Mouse (Mus musculus) intestine, embryonic 14.5 days (tissue): ENCODE measurements at regions not wholly inside any gene's neighbourhood (a gene's known extent, or its start where the extent isn't known, plus 50 kb on each side); places are given as distances from the start of the nearest gene placed in this dataset.
"Not testable (repeated sequence)": the region's sequence is repeated elsewhere in the genome, so short reads cannot be mapped to it uniquely, and the experiment has no call there.

Source experiments
- ATAC-seq: fragments of 200-750 bp; cut with Nextera tagmentation; replicated peaks from 2 replicates; pipeline ENCODE4 v1.8.0; 2017; ENCODE audit warnings: low read depth, moderate number of reproducible peaks, moderate TSS enrichment, moderate library complexity; ENCODE audit not compliant: low FRiP score, low TSS enrichment
- DNase-seq: peaks from one replicate; pipeline ENCODE4 v3.0.0-alpha.2; 2018; ENCODE audit warnings: low spot score
- H3K27ac ChIP-seq: fragments of 300-500 bp; sonication (generic); 2 replicates; pipeline ENCODE4 v1.5.1; 2014; ENCODE audit warnings: low read depth, mild to moderate bottlenecking, control low read depth
- H3K27me3 ChIP-seq: fragments of 300-500 bp; sonication (generic); replicated peaks from 2 replicates; pipeline ENCODE4 v1.6.1; 2014; ENCODE audit warnings: low read length, control low read depth; ENCODE audit not compliant: control insufficient read depth, insufficient read depth
- H3K36me3 ChIP-seq: fragments of 300-500 bp; sonication (generic); 2 replicates; pipeline ENCODE4 v1.6.1; 2014; ENCODE audit warnings: low read length, control low read depth; ENCODE audit not compliant: control insufficient read depth, insufficient read depth
- H3K4me1 ChIP-seq: fragments of 300-500 bp; sonication (generic); replicated peaks from 2 replicates; pipeline ENCODE4 v1.6.1; 2014; ENCODE audit warnings: low read length, control low read depth, mixed read lengths; ENCODE audit not compliant: control insufficient read depth, insufficient read depth
- H3K4me2 ChIP-seq: fragments of 300-500 bp; sonication (generic); 2 replicates; pipeline ENCODE4 v1.6.1; 2014; ENCODE audit warnings: low read length
- H3K4me3 ChIP-seq: fragments of 300-500 bp; sonication (generic); 2 replicates; pipeline ENCODE4 v1.5.1; 2014; ENCODE audit warnings: low read depth, low read length, control low read depth, mixed read lengths
- H3K9ac ChIP-seq: fragments of 300-500 bp; sonication (generic); 2 replicates; pipeline ENCODE4 v1.6.1; 2014; ENCODE audit warnings: mild to moderate bottlenecking, low read length
- H3K9me3 ChIP-seq: fragments of 300-500 bp; sonication (generic); 2 replicates; pipeline ENCODE4 v1.6.1; 2016; ENCODE audit warnings: low read length, control low read depth; ENCODE audit not compliant: control insufficient read depth
- WGBS: fragments of 180-500 bp; shearing (Covaris S2); extraction: QIAGEN DNeasy Blood & Tissue Kit; methylation state at CpG from one replicate; pipeline ENCODE4 v1.1.7; 2014; 5-methylcytosine and 5-hydroxymethylcytosine counted together

DNA sequence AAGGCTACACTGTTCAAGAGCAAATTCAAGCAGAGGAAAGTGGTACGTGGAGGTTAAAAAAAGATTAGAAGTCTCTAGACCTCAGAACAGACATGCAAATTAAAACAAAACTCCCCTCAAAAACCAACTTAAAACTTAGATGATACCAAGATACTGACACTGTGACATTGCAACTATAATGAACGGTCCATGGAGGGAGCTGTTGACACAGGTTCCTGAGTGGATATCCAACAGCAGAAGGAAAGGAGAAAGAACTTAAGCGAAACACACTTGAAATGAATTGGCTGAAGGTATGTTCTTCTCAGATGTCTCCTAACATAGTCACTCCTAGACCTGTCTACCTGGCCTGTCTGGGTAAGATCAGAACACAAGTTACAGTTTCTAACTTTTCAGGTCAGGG is 888.9 kb upstream of the Mms22l start:
- no peaks in the 10 kb centered on the region for H3K36me3 ChIP-seq
- no peak overlapping the region for H3K4me3 ChIP-seq
- no peaks in the 10 kb centered on the region for H3K27me3 ChIP-seq
- DNase-seq (no peak), ATAC-seq (no peak)
- no peaks in the 10 kb centered on the region for H3K9me3 ChIP-seq
- H3K4me2 ChIP-seq = no peak overlapping the region
- WGBS = 82% methylated on average over 3 of the region's 3 CpGs
- no peaks in the 10 kb centered on the region for H3K4me1 ChIP-seq
- H3K9ac ChIP-seq = no peak overlapping the region
- H3K27ac ChIP-seq = no peak overlapping the region

DNA sequence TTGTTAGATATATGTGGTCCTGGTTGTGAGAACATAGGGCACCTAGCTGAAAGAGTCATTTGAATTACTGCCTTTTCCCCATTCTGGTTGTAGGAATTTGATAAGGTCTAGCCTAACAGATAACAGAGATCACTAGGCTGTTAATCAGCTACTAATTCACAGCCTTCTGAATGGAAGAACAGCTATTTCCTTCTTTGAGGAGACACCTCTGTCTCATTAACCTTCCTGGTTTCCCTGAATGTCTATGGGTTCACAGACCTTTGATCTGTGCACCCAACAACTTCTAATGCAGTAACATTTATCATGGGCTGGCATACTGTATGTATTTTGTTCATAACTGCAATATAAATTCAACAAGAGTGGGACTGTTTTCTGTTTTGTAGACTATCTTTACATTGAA is 875.0 kb upstream of the Mms22l start:
- Histone ChIP-seq H3K36me3 (no peaks in the 10 kb centered on the region), H3K27me3 (no peaks in the 10 kb centered on the region), H3K4me2 (no peak overlapping the region), H3K4me3 (no peak overlapping the region), H3K27ac (no peak overlapping the region), H3K9ac (no peak overlapping the region), H3K9me3 (no peaks in the 10 kb centered on the region), H3K4me1 (no peaks in the 10 kb centered on the region)
- ATAC-seq (no peak), DNase-seq (no peak)

DNA sequence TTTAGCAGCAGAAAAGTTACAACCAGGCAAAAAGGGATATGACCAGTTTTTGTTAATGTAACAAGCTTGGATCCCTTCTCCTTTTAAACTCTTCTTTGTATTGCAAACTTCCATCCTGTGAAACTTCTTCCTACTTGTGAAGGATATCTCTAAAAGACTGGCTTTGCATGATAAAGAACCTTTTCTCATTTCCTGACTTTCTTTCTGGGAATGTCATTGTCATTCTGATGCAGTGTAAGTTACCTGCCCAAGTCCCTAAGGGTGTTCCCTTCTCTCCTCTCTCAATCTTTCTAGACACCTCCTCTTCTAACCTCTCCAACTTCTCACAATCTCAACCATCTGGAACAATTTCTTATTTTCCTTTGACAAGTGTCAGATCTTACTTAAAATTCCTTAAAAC is 874.0 kb upstream of the Mms22l start:
- Histone ChIP-seq H3K9me3 (no peaks in the 10 kb centered on the region), H3K27ac (no peak overlapping the region), H3K36me3 (no peaks in the 10 kb centered on the region), H3K4me3 (no peak overlapping the region), H3K27me3 (no peaks in the 10 kb centered on the region), H3K4me2 (no peak overlapping the region), H3K4me1 (no peaks in the 10 kb centered on the region), H3K9ac (no peak overlapping the region)
- no peak for DNase-seq
- no peak for ATAC-seq

DNA sequence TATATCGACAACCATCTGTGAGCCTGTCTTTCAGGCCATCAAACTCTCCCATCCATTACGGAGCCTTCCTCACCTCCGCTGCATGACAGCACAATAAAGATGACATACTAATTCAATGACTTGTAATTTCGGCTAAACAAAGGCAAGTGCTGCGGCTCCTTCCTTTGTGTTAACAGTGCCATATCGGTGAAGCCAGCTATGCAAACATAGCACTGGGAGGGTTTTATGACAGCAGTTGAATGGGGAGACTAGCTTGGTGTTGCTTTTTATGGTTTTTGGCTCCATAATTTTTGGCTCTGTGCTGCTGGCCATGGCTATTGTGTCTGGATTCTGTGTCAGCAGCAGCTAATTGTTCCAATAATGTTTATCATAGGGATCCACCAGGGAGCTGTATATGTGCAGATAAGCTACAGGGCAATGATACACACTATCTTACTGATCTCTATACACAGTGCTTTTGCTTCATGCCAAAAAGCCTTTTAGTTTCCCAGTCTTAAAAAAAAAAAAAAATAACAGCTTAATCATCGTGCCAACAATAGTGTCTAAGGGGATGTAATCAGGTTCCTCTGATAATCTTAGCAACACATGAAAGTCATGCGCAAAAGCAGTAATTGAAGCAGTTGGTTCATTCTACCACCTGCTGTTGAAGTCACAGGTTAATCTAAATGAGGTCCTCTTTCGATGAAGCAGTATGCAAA is 859.9 kb upstream of the Mms22l start:
- Histone ChIP-seq H3K4me3 (no peak overlapping the region), H3K27ac (no peak overlapping the region), H3K9ac (no peak overlapping the region), H3K4me1 (no peaks in the 10 kb centered on the region), H3K4me2 (no peak overlapping the region), H3K27me3 (no peaks in the 10 kb centered on the region), H3K36me3 (no peaks in the 10 kb centered on the region), H3K9me3 (no peaks in the 10 kb centered on the region)
- WGBS = 64% methylated on average over 9 of the region's 9 CpGs
- peak; percentile 71 for ATAC-seq
- DNase-seq = no peak

DNA sequence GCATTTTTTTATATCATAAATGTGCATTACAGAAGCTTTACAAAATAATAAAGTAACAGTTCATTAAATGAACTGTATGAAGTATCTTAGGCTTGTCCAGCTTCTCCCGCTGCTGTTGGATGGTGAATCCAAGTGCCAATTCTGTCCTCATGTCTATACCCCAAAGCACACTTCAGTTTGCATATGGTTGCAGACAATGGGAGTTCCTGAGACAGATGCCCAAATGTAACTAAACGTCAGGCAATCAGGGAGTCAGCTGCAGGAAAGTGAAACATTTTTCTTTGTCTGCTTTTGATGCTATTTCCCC is 859.4 kb upstream of the Mms22l start:
- ATAC-seq (no peak), DNase-seq (no peak)
- no peaks in the 10 kb centered on the region for H3K36me3 ChIP-seq
- no peaks in the 10 kb centered on the region for H3K4me1 ChIP-seq
- 71% methylated on average over 2 of the region's 2 CpGs for WGBS
- H3K4me3 ChIP-seq = no peak overlapping the region
- no peaks in the 10 kb centered on the region for H3K9me3 ChIP-seq
- H3K9ac ChIP-seq = no peak overlapping the region
- no peak overlapping the region for H3K27ac ChIP-seq
- H3K27me3 ChIP-seq = no peaks in the 10 kb centered on the region
- H3K4me2 ChIP-seq = no peak overlapping the region

DNA sequence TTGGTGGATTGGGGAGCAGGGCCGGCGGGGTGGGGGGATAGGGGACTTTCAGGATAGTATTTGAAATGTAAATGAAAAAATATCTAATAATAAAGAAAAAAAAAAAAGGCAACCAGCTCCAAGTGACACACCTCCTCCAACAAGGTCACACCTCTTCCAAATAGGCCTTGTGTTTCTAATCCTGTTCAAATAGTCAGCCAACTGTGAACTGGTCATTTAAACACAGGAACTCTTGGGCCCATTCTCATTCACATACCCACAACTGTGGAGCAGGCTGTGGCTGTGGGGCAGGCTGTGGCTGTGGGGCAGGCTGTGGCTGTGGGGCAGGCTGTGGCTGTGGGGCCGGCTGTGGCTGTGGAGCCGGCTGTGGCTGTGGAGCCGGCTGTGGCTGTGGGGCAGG is 839.6 kb upstream of the Mms22l start:
- not testable (repeated sequence) for H3K9me3 ChIP-seq, DNase-seq, H3K4me2 ChIP-seq, H3K4me1 ChIP-seq, H3K27ac ChIP-seq, ATAC-seq, H3K4me3 ChIP-seq, H3K9ac ChIP-seq, H3K36me3 ChIP-seq, H3K27me3 ChIP-seq
- WGBS = 87% methylated on average over 5 of the region's 5 CpGs

DNA sequence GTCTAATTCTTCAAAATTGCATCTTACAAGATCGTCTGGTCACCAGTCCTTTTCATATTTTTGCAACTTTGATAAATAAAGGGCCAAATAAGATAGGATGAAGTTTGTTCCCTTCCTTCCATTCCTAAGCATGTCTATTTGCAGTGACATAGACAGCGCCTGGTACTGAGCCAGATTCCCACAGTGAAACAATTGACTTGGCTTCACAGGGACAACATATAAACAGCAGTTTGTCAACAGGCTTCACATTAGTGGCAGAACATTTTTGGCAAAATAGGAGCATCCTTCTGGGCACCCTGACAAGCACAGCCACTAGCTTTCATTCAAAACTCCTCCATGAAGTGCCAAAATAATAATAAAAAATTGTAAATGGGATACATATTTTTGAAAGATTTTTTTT is 827.4 kb upstream of the Mms22l start:
- Histone ChIP-seq H3K9me3 (no peaks in the 10 kb centered on the region), H3K27me3 (no peaks in the 10 kb centered on the region), H3K27ac (no peak overlapping the region), H3K9ac (no peak overlapping the region), H3K36me3 (no peaks in the 10 kb centered on the region), H3K4me1 (no peaks in the 10 kb centered on the region), H3K4me3 (no peak overlapping the region), H3K4me2 (no peak overlapping the region)
- DNase-seq (no peak), ATAC-seq (no peak)
- 87% methylated on average over 2 of the region's 2 CpGs for WGBS

DNA sequence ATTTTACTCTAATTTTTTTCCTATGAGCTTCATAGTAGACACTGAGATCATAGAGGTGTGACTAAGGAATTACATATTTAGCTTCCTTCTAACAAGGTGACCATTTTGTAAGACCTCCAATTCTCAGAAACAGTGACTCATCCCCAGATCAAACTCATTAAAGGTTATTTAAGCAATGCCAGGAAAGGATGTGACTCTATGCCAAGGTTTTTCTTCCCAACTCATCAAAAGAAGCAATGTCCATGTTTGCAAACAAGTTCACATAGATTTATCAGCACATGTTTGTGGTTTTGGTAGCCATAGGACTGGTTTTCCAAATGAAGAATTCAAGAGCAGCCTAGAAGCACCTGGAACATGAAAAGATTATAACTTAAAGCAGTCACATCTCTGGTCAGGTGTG is 792.6 kb upstream of the Mms22l start:
- Histone ChIP-seq H3K9ac (no peak overlapping the region), H3K27me3 (no peaks in the 10 kb centered on the region), H3K4me3 (no peak overlapping the region), H3K4me1 (no peaks in the 10 kb centered on the region), H3K36me3 (no peaks in the 10 kb centered on the region), H3K4me2 (no peak overlapping the region), H3K27ac (no peak overlapping the region), H3K9me3 (no peaks in the 10 kb centered on the region)
- no peak for ATAC-seq
- no peak for DNase-seq

DNA sequence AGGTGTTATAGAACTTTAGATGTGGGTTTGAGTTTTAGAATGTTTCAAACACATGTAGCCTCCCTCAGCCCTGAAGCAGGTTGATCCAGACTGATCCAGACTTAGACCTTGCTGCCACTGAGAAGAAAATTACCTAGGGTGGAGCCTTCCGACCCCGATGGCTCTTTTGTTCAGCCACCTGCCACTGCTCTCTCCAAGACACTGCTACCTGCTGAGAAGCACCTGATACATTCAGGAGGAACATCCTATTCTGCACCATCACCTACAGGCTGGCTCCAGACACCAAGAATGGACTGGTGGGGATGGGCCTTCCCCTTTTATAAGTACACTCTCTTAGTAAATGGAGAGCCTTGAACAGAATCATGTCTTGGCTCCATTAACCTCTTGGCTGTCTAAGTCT is 785.5 kb upstream of the Mms22l start:
- H3K27me3 ChIP-seq = no peaks in the 10 kb centered on the region
- no peak overlapping the region for H3K4me2 ChIP-seq
- ATAC-seq (no peak), DNase-seq (no peak)
- no peak overlapping the region for H3K9ac ChIP-seq
- WGBS = 92% methylated on average over 2 of the region's 2 CpGs
- H3K27ac ChIP-seq = no peak overlapping the region
- H3K36me3 ChIP-seq = no peaks in the 10 kb centered on the region
- no peak overlapping the region for H3K4me3 ChIP-seq
- no peaks in the 10 kb centered on the region for H3K4me1 ChIP-seq
- H3K9me3 ChIP-seq = no peaks in the 10 kb centered on the region
